Mouse (Mus musculus) kidney, postnatal 36 days (tissue): ENCODE measurements at regions not wholly inside any gene's neighbourhood (a gene's known extent, or its start where the extent isn't known, plus 50 kb on each side); places are given as distances from the start of the nearest gene placed in this dataset.

Experiments used
- DNase-seq, 2 experiments: peaks; one replicate each; pipeline ENCODE4 v3.0.0; 2021 to 2022; ENCODE audit warnings: mixed read lengths in 2 of 2

- peak in 1 of 2 experiments; percentile 6 for DNase-seq
Observed at GRCm38 (mm10) chr10:98485751-98486681, 428.2 kb upstream of the Atp2b1 start.

DNA sequence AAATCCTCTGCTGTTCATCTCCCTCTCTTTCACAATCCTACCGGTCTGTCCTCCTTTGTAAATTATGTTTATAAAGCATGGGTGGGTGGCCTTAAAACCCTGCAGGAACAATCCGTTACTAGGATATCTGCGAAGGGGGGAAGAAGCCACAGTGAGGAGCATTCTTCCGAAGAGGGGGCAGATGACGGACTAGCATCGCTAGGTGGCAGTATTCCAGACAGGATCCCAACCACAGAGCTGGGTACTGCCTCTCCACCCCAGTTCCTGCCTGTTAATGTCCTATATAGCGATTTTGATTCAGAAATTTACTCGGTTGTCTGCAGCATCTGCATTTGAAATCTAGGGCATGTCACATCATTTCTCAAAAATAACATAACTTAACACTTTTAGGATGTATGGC is 419.9 kb upstream of the Atp2b1 start:
- peak; percentile 73 to 84 for DNase-seq

DNA sequence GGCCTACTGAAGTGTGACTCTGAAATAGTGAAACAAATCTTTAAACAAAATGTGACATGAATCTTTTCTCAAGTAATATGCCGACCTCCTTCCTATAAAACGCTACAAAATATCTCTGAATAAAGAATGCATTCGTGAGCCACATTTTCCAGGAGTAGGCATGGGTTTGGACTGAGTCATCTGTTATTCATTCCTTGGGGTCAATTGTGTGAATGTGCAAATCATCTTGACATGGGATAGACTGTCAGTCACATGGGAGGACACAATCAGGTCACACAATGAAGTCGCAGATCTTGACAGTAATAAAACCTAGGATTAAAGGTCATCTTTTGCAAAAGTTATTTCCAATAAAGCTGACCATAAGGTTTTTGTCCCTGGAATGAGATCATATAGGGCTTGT is 418.0 kb upstream of the Atp2b1 start:
- no peak for DNase-seq

DNA sequence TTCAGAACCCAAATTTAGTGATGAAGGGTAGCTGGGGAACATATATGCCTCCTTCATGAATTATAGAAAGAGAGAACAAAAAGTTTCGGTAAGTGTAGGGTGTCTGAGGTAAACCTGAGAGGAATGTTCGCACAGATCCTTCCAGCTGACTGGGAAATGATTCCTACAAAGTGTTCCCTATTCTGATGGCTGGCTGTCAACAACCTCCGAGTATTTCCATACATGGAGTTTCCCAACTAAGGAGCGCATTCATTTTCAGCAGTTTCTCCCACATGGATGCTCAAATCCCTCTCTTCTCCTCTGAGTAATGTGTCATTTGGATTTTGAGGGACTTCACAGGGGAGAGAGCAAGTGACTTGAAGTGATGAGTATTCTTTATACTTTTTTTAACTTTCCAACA is 413.9 kb upstream of the Atp2b1 start:
- DNase-seq = no peak

GRCm38 (mm10) chr10:98501566-98501965 is 412.6 kb upstream of the Atp2b1 start:
- DNase-seq = no peak

- no peak for DNase-seq
Observed at GRCm38 (mm10) chr10:98504524-98504923, 409.7 kb upstream of the Atp2b1 start.

- DNase-seq = no peak
Observed at GRCm38 (mm10) chr10:98508515-98509143, 405.6 kb upstream of the Atp2b1 start.

DNA sequence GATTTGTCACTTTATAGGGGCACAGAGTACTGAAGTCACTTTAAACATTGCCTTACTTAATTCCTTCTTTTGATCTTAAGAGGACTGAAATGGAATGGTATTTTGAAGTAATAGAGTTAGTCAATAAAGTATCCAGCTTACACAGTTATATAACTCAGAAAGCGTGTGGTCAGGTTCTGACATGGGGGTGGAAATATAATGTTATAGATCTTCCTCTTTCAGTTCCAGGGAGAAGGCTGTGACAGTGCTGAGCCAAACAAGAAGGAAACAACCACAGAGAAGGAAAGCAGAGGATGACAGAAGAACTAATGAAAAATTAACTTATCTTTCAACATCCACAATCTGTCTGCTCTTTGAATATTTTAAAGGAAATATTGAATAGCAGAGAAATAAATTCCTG is 399.4 kb upstream of the Atp2b1 start:
- no peak for DNase-seq

DNA sequence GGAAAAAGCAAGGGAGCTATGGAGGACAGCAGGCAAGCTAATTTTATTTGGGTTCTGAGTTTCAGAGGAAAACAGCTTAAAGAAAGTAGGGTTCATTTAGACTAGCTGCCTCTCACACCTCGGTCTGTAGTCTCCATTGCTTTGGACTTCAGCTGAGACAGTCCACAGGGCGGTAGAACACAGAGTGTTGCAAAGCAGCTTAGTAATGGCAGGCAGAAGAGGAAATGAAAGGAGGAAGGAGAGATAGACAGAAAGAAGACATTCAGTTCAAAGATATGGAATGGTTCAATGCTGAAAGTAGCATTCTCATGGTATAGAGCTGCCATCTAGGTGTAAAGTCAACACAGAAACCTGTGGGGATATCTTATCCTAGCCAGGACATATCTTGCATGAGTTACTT is 396.6 kb upstream of the Atp2b1 start:
- no peak for DNase-seq

DNA sequence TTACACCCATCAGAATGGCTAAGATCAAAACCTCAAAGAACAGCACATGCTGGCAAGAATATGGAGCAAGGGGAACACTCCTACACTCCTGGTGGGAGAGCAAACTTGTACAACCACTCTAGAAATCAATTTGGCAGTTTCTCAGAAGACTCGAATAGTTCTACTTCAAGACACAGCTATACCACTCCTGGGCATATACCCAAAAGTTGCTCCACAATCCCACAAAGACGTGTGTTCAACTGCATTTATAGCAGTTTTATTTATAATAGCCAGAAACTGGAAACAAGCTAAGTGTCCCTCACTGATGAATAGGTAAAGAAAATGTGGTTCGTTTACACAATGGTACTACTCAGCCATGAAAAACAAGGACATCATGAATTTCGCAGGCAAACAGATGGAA is 384.6 kb upstream of the Atp2b1 start:
- no peak for DNase-seq

DNA sequence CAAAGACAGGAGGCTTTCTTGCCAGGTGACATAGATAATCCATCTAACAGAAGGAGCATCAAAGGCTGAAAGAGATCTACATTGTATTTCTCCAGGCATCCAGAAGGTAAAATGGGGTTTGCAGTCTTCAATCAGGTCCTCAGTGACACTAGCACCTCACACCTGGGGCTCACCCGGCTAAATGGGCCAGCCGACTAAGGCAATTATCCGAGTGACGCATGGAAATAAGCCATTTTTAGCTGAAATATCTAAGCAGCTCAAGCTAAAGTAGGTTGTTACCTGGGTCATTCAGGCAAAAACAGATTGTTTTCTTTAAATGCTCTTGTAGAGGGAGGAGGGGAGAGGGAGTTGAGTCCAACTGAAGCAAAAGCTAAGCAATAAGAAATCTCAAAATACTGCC is 382.8 kb upstream of the Atp2b1 start:
- no peak for DNase-seq

- no peak for DNase-seq
Observed at GRCm38 (mm10) chr10:98538706-98539105, 375.5 kb upstream of the Atp2b1 start.

DNA sequence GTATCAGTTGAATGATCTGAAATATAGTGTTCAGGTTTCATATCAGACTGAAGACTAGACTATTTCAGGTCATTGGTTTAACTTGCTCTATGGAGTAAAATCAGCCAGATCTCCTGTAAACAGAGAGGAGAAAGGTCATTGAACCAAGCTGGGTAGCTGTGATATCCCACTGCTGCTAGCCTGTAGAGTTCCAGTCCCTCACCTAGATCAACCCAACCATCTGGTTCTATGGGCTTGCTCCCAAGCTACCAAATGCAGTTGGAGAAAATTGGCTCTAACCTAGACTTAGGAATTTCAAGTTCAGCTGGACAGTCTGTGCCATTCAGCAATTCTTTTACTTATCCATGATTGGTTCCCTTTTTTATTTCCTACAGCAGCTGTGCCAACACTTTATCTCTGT is 373.1 kb upstream of the Atp2b1 start:
- no peak for DNase-seq

- DNase-seq = no peak
Observed at GRCm38 (mm10) chr10:98542072-98542471, 372.1 kb upstream of the Atp2b1 start.

- DNase-seq = peak in 1 of 2 experiments; percentile 4
Observed at GRCm38 (mm10) chr10:98543253-98543997, 370.8 kb upstream of the Atp2b1 start.

GRCm38 (mm10) chr10:98543998-98544349 is 370.2 kb upstream of the Atp2b1 start:
- no peak for DNase-seq

- no peak for DNase-seq
Observed at GRCm38 (mm10) chr10:98554575-98554974, 359.6 kb upstream of the Atp2b1 start.

DNA sequence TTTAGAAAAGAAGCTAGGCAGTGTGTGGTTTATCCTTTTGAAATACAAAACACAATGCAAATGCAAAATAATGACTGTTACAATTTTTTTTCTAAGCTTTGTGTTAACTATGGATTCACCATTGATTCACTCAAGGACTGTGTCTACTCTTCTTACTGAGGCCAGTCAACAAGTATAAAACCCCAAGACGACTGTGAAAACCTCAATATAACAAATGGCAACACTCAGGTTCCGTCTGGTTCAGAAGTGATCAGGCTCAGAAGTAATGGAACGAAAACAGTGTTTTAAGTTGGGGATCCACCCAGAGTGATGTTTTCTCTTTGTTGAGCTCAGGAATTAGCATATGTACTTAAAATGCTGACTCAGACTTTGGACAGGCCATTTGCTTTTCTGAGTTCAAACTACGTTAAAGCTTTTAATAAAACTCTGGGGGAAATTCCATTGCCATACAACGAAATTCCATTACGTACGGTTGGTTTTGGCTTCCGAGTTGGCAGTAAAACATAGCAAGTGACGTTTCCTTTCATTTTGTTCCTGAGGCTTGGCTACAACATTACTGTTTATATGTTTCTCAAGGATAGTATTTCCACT is 356.6 kb upstream of the Atp2b1 start:
- no peak for DNase-seq

DNA sequence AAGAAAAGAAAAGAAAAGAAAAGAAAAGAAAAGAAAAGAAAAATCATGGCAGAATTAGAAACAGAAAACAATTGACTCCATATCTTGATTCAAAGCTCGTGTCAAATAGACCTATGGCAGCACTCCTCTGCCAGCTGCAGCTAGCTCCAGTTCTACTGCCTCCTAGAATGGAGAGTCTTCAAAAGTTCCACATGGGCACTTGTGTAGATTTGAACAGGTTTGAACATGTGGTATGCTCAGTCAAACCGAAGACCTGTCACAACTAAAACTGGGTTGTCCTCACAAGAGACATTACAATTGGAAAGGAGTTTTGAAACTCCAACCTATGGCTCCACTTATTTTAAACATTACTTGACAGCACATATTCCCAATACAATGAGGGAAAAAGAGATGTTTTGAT is 355.6 kb upstream of the Atp2b1 start:
- no peak for DNase-seq

DNA sequence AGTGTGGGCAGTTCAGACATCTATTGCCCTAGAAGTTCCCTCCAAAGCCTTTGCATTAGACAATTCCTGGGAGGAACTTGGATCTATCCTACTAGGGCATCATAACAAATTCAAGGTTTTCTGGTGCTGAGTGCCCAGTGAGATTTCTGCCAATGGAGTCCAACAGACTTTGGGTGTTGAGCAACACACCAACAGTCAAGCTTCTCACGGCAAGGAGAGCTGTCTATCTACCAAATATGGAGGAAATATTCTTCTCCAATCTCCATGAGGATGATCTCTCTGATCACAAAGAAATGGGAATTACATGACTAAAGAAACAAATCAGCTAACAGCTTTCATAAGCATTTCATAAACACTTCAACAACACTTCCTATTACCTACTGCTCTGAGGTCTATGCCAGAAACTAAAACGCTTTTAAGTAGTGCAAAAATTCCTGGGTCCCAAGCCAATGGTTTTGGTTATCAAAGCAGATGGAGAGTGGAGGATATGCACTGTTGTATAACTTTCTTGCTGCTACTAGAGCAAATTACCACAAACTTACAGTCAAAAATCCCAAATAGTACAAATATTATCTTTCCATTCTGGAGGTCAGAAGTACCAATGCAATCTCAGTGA is 351.8 kb upstream of the Atp2b1 start:
- no peak for DNase-seq

DNA sequence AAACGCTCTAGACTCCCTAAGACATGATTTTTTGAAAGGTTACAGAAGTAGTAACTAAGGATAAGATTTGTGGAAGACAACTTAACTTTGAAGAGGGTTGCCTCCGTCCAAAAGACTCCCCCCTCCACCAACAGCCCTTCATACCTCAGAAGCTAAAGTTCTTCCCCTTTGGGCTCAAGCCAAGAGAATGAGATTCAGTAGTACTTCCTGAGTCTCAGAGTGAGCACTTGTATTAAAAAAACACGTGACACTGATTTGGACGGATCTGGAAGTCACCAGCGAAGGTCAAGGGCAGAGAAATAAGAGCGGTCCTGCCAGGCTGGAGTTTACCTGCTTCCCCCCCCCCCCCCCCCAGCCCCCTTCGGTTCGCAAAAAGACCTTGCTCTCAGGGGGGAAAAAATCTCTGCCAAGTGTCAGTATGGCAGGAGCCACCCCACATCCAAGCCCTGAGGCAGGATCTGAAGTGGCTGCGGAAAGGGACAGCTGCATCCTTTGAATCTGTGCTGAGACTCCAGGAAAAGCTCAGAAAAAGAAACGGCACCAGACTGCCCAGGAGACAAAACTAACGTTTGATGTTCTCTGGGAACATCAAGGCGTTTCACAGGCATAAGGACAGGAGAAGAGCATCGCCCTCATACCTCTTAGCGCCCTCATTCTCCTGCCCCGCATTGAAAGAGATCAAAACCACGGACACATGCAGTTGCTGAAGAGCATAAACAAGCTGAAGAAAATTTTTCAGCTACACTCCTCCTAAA is 341.2 kb upstream of the Atp2b1 start:
- peak; percentile 5 to 6 for DNase-seq

DNA sequence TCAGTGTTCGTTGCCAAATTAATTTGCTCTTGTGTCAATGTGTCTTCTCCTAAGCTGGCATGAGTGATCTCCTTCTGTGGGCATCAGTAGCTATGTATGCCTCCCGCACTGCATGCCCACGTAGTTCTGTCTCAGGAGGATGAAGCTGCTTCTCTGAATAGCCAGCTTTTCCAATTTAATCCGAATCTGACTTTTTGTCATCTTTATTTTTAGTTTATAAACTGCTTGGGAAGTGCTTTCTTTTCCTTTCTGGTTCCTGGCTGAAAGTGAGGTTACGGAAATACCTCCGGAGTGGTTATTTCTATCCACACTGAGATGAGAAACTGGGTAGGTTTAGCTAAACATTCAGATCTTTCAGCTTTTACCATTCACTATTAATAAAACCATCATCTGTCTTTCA is 337.2 kb upstream of the Atp2b1 start:
- no peak for DNase-seq
